Mouse (Mus musculus): Measurements from ENCODE around the gene Socs4. TPM values are rescaled to one million over a fixed set of nuclear protein-coding genes. Genes with fewer than 3 reads are reported as not detected.

Gene Socs4
- polyA plus RNA-seq (2014; fragmentation: Illumina TruSeq; extraction: RNeasy Lipid Tissue Mini Kit (QIAGEN cat#74804); ENCODE audit: low read depth, low replicate concordance), result 18.2 TPM

GRCm38 (mm10) chr14:47276637-47277393 lies at the start of gene Socs4, which contains the start of gene Wdhd1:
Socs4 (plus strand) TSS chr14:47276931.
Wdhd1 (minus strand) TSS chr14:47276857.

DNA sequence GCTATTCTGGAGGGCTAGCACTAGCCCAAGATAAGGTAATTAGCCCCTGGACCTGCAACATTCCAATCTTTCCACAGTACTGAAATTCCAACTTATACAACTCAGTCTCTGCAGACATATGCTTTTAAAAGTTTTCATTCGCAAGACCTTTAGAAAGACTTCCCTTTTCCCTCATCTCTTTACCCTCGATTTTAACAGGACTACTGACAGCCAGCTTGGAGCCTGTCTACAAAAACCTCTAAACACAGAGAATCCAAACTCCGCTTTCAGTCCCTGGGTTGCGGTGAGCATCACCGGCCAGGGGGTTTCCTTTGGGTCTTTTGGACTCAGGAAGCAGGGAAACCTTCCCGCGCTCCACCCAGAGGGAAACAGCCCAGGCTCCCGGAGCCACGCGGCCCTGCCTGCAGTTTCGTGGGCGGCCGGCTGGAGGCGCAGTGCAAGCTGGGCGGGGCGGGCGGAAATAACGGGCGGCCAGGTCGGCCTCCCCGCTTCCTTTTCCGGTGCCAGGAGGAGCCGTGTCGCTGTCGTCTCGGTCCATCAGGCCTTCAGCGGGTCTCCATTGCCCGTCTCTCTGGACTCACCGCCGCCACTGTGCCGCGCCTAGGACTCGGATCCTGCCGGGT lies 21.2 kb downstream of the Socs4 start, which contains the start of gene Mapk1ip1l:
TSS of gene Mapk1ip1l (plus strand) at position 482 of the 623 bp plus-strand sequence.

Other genes with a start within 250 kb of the Socs4 start
- 122 TPM for gene Gch1, start 87.5 kb upstream of the Socs4 start, polyA plus RNA-seq (2014; fragmentation: Illumina TruSeq; extraction: RNeasy Lipid Tissue Mini Kit (QIAGEN cat#74804); ENCODE audit: low read depth, low replicate concordance)
- gene Wdhd1, start 74 bp upstream of the Socs4 start, polyA plus RNA-seq (2014; fragmentation: Illumina TruSeq; extraction: RNeasy Lipid Tissue Mini Kit (QIAGEN cat#74804); ENCODE audit: low read depth, low replicate concordance), result 0.98 TPM
- gene Mapk1ip1l, start 21.3 kb downstream of the Socs4 start, polyA plus RNA-seq (2014; fragmentation: Illumina TruSeq; extraction: RNeasy Lipid Tissue Mini Kit (QIAGEN cat#74804); ENCODE audit: low read depth, low replicate concordance), result 47.9 TPM
- gene Lgals3, start 90.8 kb downstream of the Socs4 start, polyA plus RNA-seq (2014; fragmentation: Illumina TruSeq; extraction: RNeasy Lipid Tissue Mini Kit (QIAGEN cat#74804); ENCODE audit: low read depth, low replicate concordance), result 2.8 TPM
- gene Dlgap5, start 141.5 kb downstream of the Socs4 start, polyA plus RNA-seq (2014; fragmentation: Illumina TruSeq; extraction: RNeasy Lipid Tissue Mini Kit (QIAGEN cat#74804); ENCODE audit: low read depth, low replicate concordance), result not detected
- gene Fbxo34, start 173.5 kb downstream of the Socs4 start, polyA plus RNA-seq (2014; fragmentation: Illumina TruSeq; extraction: RNeasy Lipid Tissue Mini Kit (QIAGEN cat#74804); ENCODE audit: low read depth, low replicate concordance), result 5.9 TPM

All from liver, adult 10 weeks (tissue).